Mouse (Mus musculus) MEL (cell line): ENCODE results near the gene Zdhhc14. TPM values are rescaled to one million over a fixed set of nuclear protein-coding genes. Genes with fewer than 3 reads are reported as not detected.

ENCODE experiments used
- DNase-seq: peaks from one replicate; pipeline ENCODE4 v3.0.0; 2011; ENCODE audit warnings: low read depth, low spot score
- H3K27ac ChIP-seq: 2 replicates; pipeline ENCODE4 v1.5.1; 2012; ENCODE audit warnings: low read depth, mild to moderate bottlenecking, control low read depth, low read length, moderate library complexity; ENCODE audit not compliant: control insufficient read depth
- H3K27me3 ChIP-seq, 2 experiments: fragments of 150-350 bp in 1 of 2; sonication (generic) in 1 of 2; 2 replicates each; pipeline ENCODE4 v1.6.1; 2012; ENCODE audit warnings: low read length in 2 of 2, mild to moderate bottlenecking in 2 of 2, improper control_type of control experiment in 1 of 2, moderate library complexity in 1 of 2; ENCODE audit not compliant: insufficient read depth in 2 of 2, control insufficient read depth in 1 of 2
- H3K36me3 ChIP-seq, 2 experiments: 2 replicates each; pipeline ENCODE4 v1.6.1; 2012 to 2014; ENCODE audit warnings: low read length in 2 of 2, improper control_type of control experiment in 1 of 2, inconsistent platforms in 1 of 2, mild to moderate bottlenecking in 1 of 2; ENCODE audit not compliant: insufficient read depth in 2 of 2, control insufficient read depth in 1 of 2
- H3K4me1 ChIP-seq, 2 experiments: fragments of 150-350 bp in 1 of 2; sonication (generic) in 1 of 2; 2 replicates each; pipeline ENCODE4 v1.6.1; 2012; ENCODE audit warnings: low read length in 2 of 2, improper control_type of control experiment in 1 of 2, mild to moderate bottlenecking in 1 of 2; ENCODE audit not compliant: insufficient read depth in 2 of 2, control insufficient read depth in 1 of 2
- H3K4me3 ChIP-seq, 2 experiments: fragments of 150-350 bp in 1 of 2; sonication (generic) in 1 of 2; 2 replicates each; pipeline ENCODE4 v1.5.1; 2012; ENCODE audit warnings: low read depth in 2 of 2, low read length in 2 of 2, mild to moderate bottlenecking in 2 of 2, moderate library complexity in 2 of 2, control low read depth in 1 of 2, improper control_type of control experiment in 1 of 2; ENCODE audit not compliant: control insufficient read depth in 1 of 2, insufficient read depth in 1 of 2
- H3K79me2 ChIP-seq: 2 replicates; pipeline ENCODE4 v1.6.1; 2012; ENCODE audit warnings: mild to moderate bottlenecking, low read length, moderate library complexity; ENCODE audit not compliant: control insufficient read depth, poor library complexity, insufficient read depth
- H3K9ac ChIP-seq: 2 replicates; pipeline ENCODE4 v1.6.1; 2012; ENCODE audit warnings: low read depth, mild to moderate bottlenecking, control low read depth, low read length, moderate library complexity; ENCODE audit not compliant: control insufficient read depth, poor library complexity, severe bottlenecking
- H3K9me3 ChIP-seq: fragments of 150-350 bp; sonication (generic); replicated peaks from 2 replicates; pipeline ENCODE4 v1.6.1; 2012; ENCODE audit warnings: mild to moderate bottlenecking, low read length, improper control_type of control experiment, moderate library complexity; ENCODE audit not compliant: insufficient read depth
- BHLHE40 ChIP-seq: IDR thresholded peaks from 2 replicates; pipeline ENCODE4 v1.6.1; 2012; ENCODE audit warnings: low read depth, mild to moderate bottlenecking, inconsistent platforms, low read length, improper control_type of control experiment, borderline replicate concordance
- CHD2 ChIP-seq: IDR thresholded peaks from 2 replicates; pipeline ENCODE4 v1.6.1; 2011; ENCODE audit warnings: low read length, improper control_type of control experiment
- CTCF ChIP-seq, 3 experiments: IDR thresholded peaks in 2 of 3; conservative IDR thresholded peaks in 1 of 3; 2 replicates each; pipeline ENCODE4 v1.5.1; 2011 to 2012; ENCODE audit warnings: low read length in 3 of 3, low read depth in 2 of 3, mild to moderate bottlenecking in 2 of 3, improper control_type of control experiment in 1 of 3, inconsistent platforms in 1 of 3, mixed read lengths in 1 of 3, moderate library complexity in 1 of 3; ENCODE audit not compliant: control insufficient read depth in 1 of 3, insufficient read depth in 1 of 3, poor library complexity in 1 of 3, severe bottlenecking in 1 of 3
- E2F4 ChIP-seq: IDR thresholded peaks from 2 replicates; pipeline ENCODE4 v1.6.1; 2011; ENCODE audit warnings: low read depth, low read length, improper control_type of control experiment, borderline replicate concordance
- ELF1 ChIP-seq: IDR thresholded peaks from 2 replicates; pipeline ENCODE4 v1.6.1; 2014; ENCODE audit warnings: low read depth, mild to moderate bottlenecking, inconsistent platforms, low read length, improper control_type of control experiment, moderate library complexity
- EP300 ChIP-seq, 2 experiments: IDR thresholded peaks; 2 replicates each; pipeline ENCODE4 v1.6.1; 2011; ENCODE audit warnings: improper control_type of control experiment in 2 of 2, low read length in 2 of 2, low read depth in 1 of 2, mild to moderate bottlenecking in 1 of 2
- GATA1 ChIP-seq: IDR thresholded peaks from 2 replicates; pipeline ENCODE4 v1.6.1; 2011; ENCODE audit warnings: low read depth, low read length, improper control_type of control experiment
- HCFC1 ChIP-seq: IDR thresholded peaks from 2 replicates; pipeline ENCODE4 v1.6.1; 2012; ENCODE audit warnings: low read depth, mild to moderate bottlenecking, inconsistent platforms, low read length, improper control_type of control experiment, moderate library complexity
- JUND ChIP-seq: IDR thresholded peaks from 2 replicates; pipeline ENCODE4 v1.6.1; 2011; ENCODE audit warnings: low read depth, mild to moderate bottlenecking, improper control_type of control experiment, low read length
- KAT2A ChIP-seq: conservative IDR thresholded peaks from 2 replicates; pipeline ENCODE4 v1.6.1; 2012; ENCODE audit warnings: low read depth, low read length, improper control_type of control experiment, inconsistent platforms
- MAFK ChIP-seq: IDR thresholded peaks from 2 replicates; pipeline ENCODE4 v1.6.1; 2011; ENCODE audit warnings: low read depth, mild to moderate bottlenecking, low read length, improper control_type of control experiment, borderline replicate concordance
- MAX ChIP-seq: IDR thresholded peaks from 2 replicates; pipeline ENCODE4 v1.6.1; 2011; ENCODE audit warnings: low read length, improper control_type of control experiment
- MAZ ChIP-seq: IDR thresholded peaks from 2 replicates; pipeline ENCODE4 v1.6.1; 2012; ENCODE audit warnings: low read depth, mild to moderate bottlenecking, inconsistent platforms, low read length, improper control_type of control experiment
- MEF2A ChIP-seq: IDR thresholded peaks from 2 replicates; pipeline ENCODE4 v1.6.1; 2014; ENCODE audit warnings: low read depth, mild to moderate bottlenecking, inconsistent platforms, low read length, improper control_type of control experiment; ENCODE audit not compliant: poor library complexity, insufficient replicate concordance, severe bottlenecking; ENCODE audit errors: extremely low read depth
- MXI1 ChIP-seq: IDR thresholded peaks from 2 replicates; pipeline ENCODE4 v1.6.1; 2011; ENCODE audit warnings: mild to moderate bottlenecking, low read depth, low read length, improper control_type of control experiment
- MYB ChIP-seq: IDR thresholded peaks from 2 replicates; pipeline ENCODE4 v1.6.1; 2011; ENCODE audit warnings: mild to moderate bottlenecking, low read depth, low read length, improper control_type of control experiment
- MYC ChIP-seq: IDR thresholded peaks from 2 replicates; pipeline ENCODE4 v1.6.1; 2011; ENCODE audit warnings: low read depth, mild to moderate bottlenecking, low read length, improper control_type of control experiment, moderate library complexity
- NELFE ChIP-seq: IDR thresholded peaks from 2 replicates; pipeline ENCODE4 v1.6.1; 2011; ENCODE audit warnings: low read depth, low read length, improper control_type of control experiment
- NRF1 ChIP-seq: IDR thresholded peaks from 2 replicates; pipeline ENCODE4 v1.6.1; 2014; ENCODE audit warnings: low read depth, mild to moderate bottlenecking, inconsistent platforms, low read length, improper control_type of control experiment, moderate library complexity; ENCODE audit not compliant: poor library complexity, insufficient read depth, severe bottlenecking
- POLR2A ChIP-seq, 2 experiments: IDR thresholded peaks; 2 replicates each; pipeline ENCODE4 v1.6.1; 2011 to 2012; ENCODE audit warnings: low read length in 2 of 2, mild to moderate bottlenecking in 2 of 2, control low read depth in 1 of 2, improper control_type of control experiment in 1 of 2, low read depth in 1 of 2, moderate library complexity in 1 of 2; ENCODE audit not compliant: control insufficient read depth in 1 of 2, insufficient read depth in 1 of 2, poor library complexity in 1 of 2
- POLR2AphosphoS2 ChIP-seq: IDR thresholded peaks from 2 replicates; pipeline ENCODE4 v1.6.1; 2011; ENCODE audit warnings: low read length, improper control_type of control experiment
- POLR2AphosphoS5 ChIP-seq: IDR thresholded peaks from 2 replicates; pipeline ENCODE4 v1.6.1; 2012; ENCODE audit warnings: low read depth, borderline replicate concordance, mild to moderate bottlenecking, inconsistent platforms, low read length, moderate library complexity, mixed read lengths
- RCOR1 ChIP-seq: IDR thresholded peaks from 2 replicates; pipeline ENCODE4 v1.6.1; 2012; ENCODE audit warnings: low read depth, mild to moderate bottlenecking, inconsistent platforms, low read length, improper control_type of control experiment
- SIN3A ChIP-seq: IDR thresholded peaks from 2 replicates; pipeline ENCODE4 v1.6.1; 2012; ENCODE audit warnings: low read length, improper control_type of control experiment, inconsistent platforms
- TAL1 ChIP-seq: IDR thresholded peaks from 2 replicates; pipeline ENCODE4 v1.6.1; 2012; ENCODE audit warnings: mild to moderate bottlenecking, inconsistent platforms, low read length, moderate library complexity, mixed read lengths
- TBP ChIP-seq: IDR thresholded peaks from 2 replicates; pipeline ENCODE4 v1.8.0; 2011; ENCODE audit warnings: low read depth, low read length, improper control_type of control experiment
- TCF12 ChIP-seq: IDR thresholded peaks from 2 replicates; pipeline ENCODE4 v1.6.1; 2014; ENCODE audit warnings: low read depth, mild to moderate bottlenecking, inconsistent platforms, low read length, improper control_type of control experiment, moderate library complexity
- USF1 ChIP-seq: IDR thresholded peaks from 2 replicates; pipeline ENCODE4 v1.6.1; 2014; ENCODE audit warnings: low read depth, mild to moderate bottlenecking, inconsistent platforms, low read length, improper control_type of control experiment, moderate library complexity
- USF2 ChIP-seq, 2 experiments: IDR thresholded peaks; 2 replicates each; pipeline ENCODE4 v1.6.1; 2011 to 2012; ENCODE audit warnings: improper control_type of control experiment in 2 of 2, low read length in 2 of 2, borderline replicate concordance in 1 of 2, inconsistent platforms in 1 of 2, low read depth in 1 of 2, mild to moderate bottlenecking in 1 of 2; ENCODE audit not compliant: insufficient read depth in 1 of 2
- ZMIZ1 ChIP-seq: IDR thresholded peaks from 2 replicates; pipeline ENCODE4 v1.6.1; 2012; ENCODE audit warnings: low read depth, mild to moderate bottlenecking, inconsistent platforms, low read length, improper control_type of control experiment, moderate library complexity
- ZNF384 ChIP-seq: IDR thresholded peaks from 2 replicates; pipeline ENCODE4 v1.6.1; 2012; ENCODE audit warnings: low read depth, mild to moderate bottlenecking, inconsistent platforms, low read length, improper control_type of control experiment
- polyA plus RNA-seq, 2 experiments: library from polyadenylated mRNA; stranded (reverse) in 1 of 2; unstranded in 1 of 2; fragments of >175 nt in 1 of 2; fragments of >200 nt in 1 of 2; gene quantifications; 2 replicates each; pipeline versions ENCODE4 v1.2.1 to v1.2.4; 2012; ENCODE audit warnings: low replicate concordance in 2 of 2, low read depth in 1 of 2; ENCODE audit not compliant: insufficient read length in 2 of 2, insufficient read depth in 1 of 2, missing spikeins in 1 of 2
- total RNA-seq: library from RNA; depleted of rRNA; stranded (reverse); fragments of 300-350 nt; gene quantifications from 2 replicates; pipeline ENCODE4 v1.2.3, GENCODE M21; 2012; rRNA removed

Zdhhc14 gene
- total RNA-seq: 3.0 and 3.4 TPM in 2 replicates
- 1 to 10 TPM in 1 of 2 experiments, not detected in 1; 4.9 TPM for polyA plus RNA-seq

DNA sequence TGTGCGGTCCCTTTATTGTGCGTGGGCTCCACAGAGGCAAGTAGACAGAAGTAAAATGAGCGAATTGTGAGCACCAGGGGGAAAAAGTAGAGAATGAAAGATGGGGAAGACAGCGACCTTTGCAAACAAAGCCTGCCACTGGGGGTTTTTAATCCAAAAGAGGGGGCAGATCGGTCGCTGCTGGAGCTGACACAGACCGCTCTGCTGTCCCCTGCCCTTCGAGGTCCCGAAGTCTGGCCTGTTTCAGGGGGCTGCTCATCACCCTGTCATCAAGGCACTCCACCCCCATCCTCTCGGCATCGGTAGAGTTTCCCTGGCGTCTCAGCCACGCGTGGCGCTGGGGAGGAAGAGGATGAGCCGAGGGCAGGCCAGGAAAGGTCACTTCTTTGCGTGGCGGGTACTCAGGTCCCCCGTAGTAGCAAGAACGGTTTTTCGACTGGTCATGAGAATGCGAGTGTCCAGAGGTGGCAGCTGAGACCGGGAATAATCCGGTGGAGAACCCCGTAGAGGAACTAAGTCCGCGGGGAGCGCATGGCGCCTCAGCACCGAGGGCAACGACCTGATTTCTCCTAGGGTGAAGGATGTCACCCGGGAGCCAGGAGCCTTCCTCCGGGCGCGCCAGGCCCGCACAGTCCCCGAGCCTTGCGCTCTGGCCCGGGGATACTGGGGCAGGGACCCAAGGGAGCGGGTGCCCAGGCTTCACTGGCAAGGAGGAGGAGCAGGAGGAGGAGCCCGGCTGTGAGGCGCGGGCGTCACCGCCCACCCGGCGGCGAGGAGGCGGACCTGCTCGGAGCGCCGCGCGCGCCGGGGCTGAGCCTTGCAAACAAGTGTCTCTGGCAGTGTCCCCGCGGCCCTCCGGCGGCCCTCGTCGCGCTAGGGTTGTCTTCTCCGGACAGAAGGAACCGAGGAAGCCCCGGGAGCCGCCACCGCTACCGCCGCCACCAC lies at the start of gene Zdhhc14:
TSS of gene Zdhhc14 (plus strand) at position 757 of the 945 bp plus-strand sequence.
- H3K4me1 ChIP-seq: peaks cover 0 to 3% of the 10 kb centered on the region in 2 experiments; a peak in 3 of 4 replicates
- DNase-seq: peak; percentile 93

GRCm38 (mm10) chr17:5443260-5443659 lies 49.1 kb upstream of the Zdhhc14 start:
- Histone ChIP-seq H3K79me2 (peaks cover 8% of the 10 kb centered on the region), H3K9ac (no peak overlapping the region), H3K4me3 (no peak overlapping the region), H3K27me3 (peaks cover 0 to 3% of the 10 kb centered on the region in 2 experiments; a peak in 2 of 4 replicates), H3K36me3 (peaks cover 0 to 11% of the 10 kb centered on the region in 2 experiments; a peak in 2 of 4 replicates), H3K27ac (no peak overlapping the region), H3K4me1 (peaks cover 0 to 3% of the 10 kb centered on the region in 2 experiments; a peak in 1 of 4 replicates), H3K9me3 (no peaks in the 10 kb centered on the region)
- no peak for DNase-seq
- TF ChIP-seq NRF1 (no peak), NELFE (no peak), MAX (no peak), ELF1 (no peak), USF2 (IDR thresholded peaks at IDR 0.05; ENCODE audit: borderline replicate concordance in 1 of 2, insufficient read depth in 1 of 2, low read depth in 1 of 2, low read length in 2 of 2) (no peak), CHD2 (no peak), CTCF (IDR thresholded peaks at IDR 0.05 in 2 of 3, conservative IDR thresholded peaks at IDR 0.05 in 1 of 3; ENCODE audit: control insufficient read depth in 1 of 3, insufficient read depth in 1 of 3, low read depth in 2 of 3, low read length in 3 of 3, poor library complexity in 1 of 3, severe bottlenecking in 1 of 3) (no peak), ZMIZ1 (no peak), KAT2A (no peak), MAFK (no peak), POLR2AphosphoS5 (no peak), MYC (no peak), JUND (no peak), TAL1 (no peak), MYB (no peak), E2F4 (no peak), EP300 (IDR thresholded peaks at IDR 0.05; ENCODE audit: low read depth in 1 of 2, low read length in 2 of 2) (no peak), RCOR1 (no peak), BHLHE40 (no peak)

More for the DNA sequence above, at the start of gene Zdhhc14:
- peak within 1 kb of the TSS; percentile 81 for H3K9ac ChIP-seq
- peaks cover 29% of the 10 kb centered on the region for H3K79me2 ChIP-seq
- H3K27me3 ChIP-seq: no peaks in the 10 kb centered on the region
- H3K36me3 ChIP-seq: peaks cover 0 to 14% of the 10 kb centered on the region in 2 experiments; a peak in 2 of 4 replicates
- H3K4me3 ChIP-seq: peak within 1 kb of the TSS; percentile 84 to 92
- H3K9me3 ChIP-seq: no peaks in the 10 kb centered on the region
- peak within 1 kb of the TSS; percentile 96 for H3K27ac ChIP-seq
- TF ChIP-seq HCFC1 (peak; percentile 54), KAT2A (no peak; the same call in 1 of the 2 replicates), ZNF384 (no peak), ELF1 (0 out of 2 replicates have a peak, but pooled peaks have one; percentile 6), MAZ (peak; percentile 17), TCF12 (peak; percentile 56), MEF2A (no peak), ZMIZ1 (peak; percentile 70; the same call in 1 of the 2 replicates), NRF1 (peak; percentile 56), SIN3A (peak; percentile 42), JUND (no peak), GATA1 (no peak), USF1 (0 out of 2 replicates have a peak, but pooled peaks have one; percentile 14), NELFE (peak; percentile 71), TBP (peak; percentile 52; the same call in 1 of the 2 replicates), MXI1 (peak; percentile 76), POLR2A (IDR thresholded peaks at IDR 0.05; ENCODE audit: control insufficient read depth in 1 of 2, insufficient read depth in 1 of 2, low read depth in 1 of 2, low read length in 2 of 2, poor library complexity in 1 of 2) (peak; percentile 72; a peak in 3 of 4 replicates), MYB (0 out of 2 replicates have a peak, but pooled peaks have one; percentile 43), MAX (peak; percentile 50), E2F4 (no peak; the same call in 1 of the 2 replicates), MYC (peak; percentile 38; the same call in 1 of the 2 replicates), POLR2AphosphoS2 (peak; percentile 55; the same call in 1 of the 2 replicates)
